Mouse (Mus musculus): ENCODE measurements around the gene Klhdc8a.
A peak's percentile ranks its signal among the peaks of the same experiment; 100 is the strongest.

The Klhdc8a gene

DNA sequence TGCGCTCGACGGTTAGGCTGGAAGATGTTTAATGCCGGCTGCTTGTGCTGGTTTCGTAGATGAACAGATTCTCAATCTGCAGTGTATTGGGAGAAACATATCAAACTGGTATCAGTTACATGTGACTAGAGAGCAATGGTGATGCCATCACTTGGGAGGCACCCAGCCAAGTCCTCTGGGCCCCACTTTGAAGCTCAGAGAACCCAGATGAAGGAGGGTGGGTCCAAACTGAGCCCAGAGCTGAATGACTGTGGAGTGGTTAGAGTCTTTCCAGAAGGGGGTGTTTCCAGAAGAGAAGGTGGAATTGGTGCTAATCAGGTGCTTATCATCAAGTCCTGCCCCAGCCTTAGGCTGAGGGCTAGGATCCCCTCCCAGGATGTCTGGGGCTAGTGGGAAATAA is 2.8 kb downstream of the Klhdc8a start:
- no peak for DNase-seq (ENCODE audit: low read depth, low spot score)
- Histone ChIP-seq H3K36me3 (ENCODE audit: control insufficient read depth, insufficient read depth, low read length, poor library complexity, severe bottlenecking) (no peaks in the 10 kb centered on the region), H3K27me3 (ENCODE audit: control insufficient read depth, insufficient read depth, low read length, poor library complexity, severe bottlenecking) (no peaks in the 10 kb centered on the region)

GRCm38 (mm10) chr1:132302341-132302866 is 4.0 kb downstream of the Klhdc8a start:
- Histone ChIP-seq H3K36me3 (ENCODE audit: control insufficient read depth, insufficient read depth, low read length, poor library complexity, severe bottlenecking) (no peaks in the 10 kb centered on the region), H3K27me3 (ENCODE audit: control insufficient read depth, insufficient read depth, low read length, poor library complexity, severe bottlenecking) (no peaks in the 10 kb centered on the region)
- no peak for DNase-seq (ENCODE audit: low read depth, low spot score)

- no peaks in the 10 kb centered on the region for H3K36me3 ChIP-seq (ENCODE audit: control insufficient read depth, insufficient read depth, low read length, poor library complexity, severe bottlenecking)
- DNase-seq (ENCODE audit: low read depth, low spot score), result no peak
- H3K27me3 ChIP-seq (ENCODE audit: control insufficient read depth, insufficient read depth, low read length, poor library complexity, severe bottlenecking), result no peaks in the 10 kb centered on the region
Observed at GRCm38 (mm10) chr1:132304618-132305214, 6.3 kb downstream of the Klhdc8a start.

- Histone ChIP-seq H3K36me3 (ENCODE audit: control insufficient read depth, insufficient read depth, low read length, poor library complexity, severe bottlenecking) (no peaks in the 10 kb centered on the region), H3K27me3 (ENCODE audit: control insufficient read depth, insufficient read depth, low read length, poor library complexity, severe bottlenecking) (no peaks in the 10 kb centered on the region)
- DNase-seq (ENCODE audit: low read depth, low spot score), result peak; percentile 79
Observed at GRCm38 (mm10) chr1:132306160-132306559, 7.7 kb downstream of the Klhdc8a start.

GRCm38 (mm10) chr1:132306808-132307207 is 8.4 kb downstream of the Klhdc8a start:
- H3K36me3 ChIP-seq (ENCODE audit: control insufficient read depth, insufficient read depth, low read length, poor library complexity, severe bottlenecking), result no peaks in the 10 kb centered on the region
- no peak for DNase-seq (ENCODE audit: low read depth, low spot score)
- H3K27me3 ChIP-seq (ENCODE audit: control insufficient read depth, insufficient read depth, low read length, poor library complexity, severe bottlenecking), result no peaks in the 10 kb centered on the region

DNA sequence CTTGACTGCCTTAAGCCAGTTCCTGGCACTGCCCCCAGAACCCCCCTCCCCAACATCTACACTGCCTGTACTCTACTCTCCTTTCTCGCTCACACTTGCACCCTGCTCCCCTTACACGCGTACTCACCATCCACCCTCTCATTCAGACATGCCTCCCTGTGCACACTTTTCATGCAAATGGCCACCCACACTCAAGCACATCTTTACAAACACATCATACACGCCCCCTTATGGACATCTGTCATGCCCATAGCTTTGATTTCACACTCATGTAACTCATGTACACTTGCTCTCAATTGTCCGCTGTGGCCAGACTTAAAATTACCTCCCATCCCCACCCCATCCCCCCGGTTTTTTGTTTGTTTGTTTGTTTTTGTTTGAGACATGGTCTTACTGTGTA is 9.5 kb downstream of the Klhdc8a start:
- Histone ChIP-seq H3K27me3 (ENCODE audit: control insufficient read depth, insufficient read depth, low read length, poor library complexity, severe bottlenecking) (no peaks in the 10 kb centered on the region), H3K36me3 (ENCODE audit: control insufficient read depth, insufficient read depth, low read length, poor library complexity, severe bottlenecking) (no peaks in the 10 kb centered on the region)
- no peak for DNase-seq (ENCODE audit: low read depth, low spot score)

- H3K27me3 ChIP-seq (ENCODE audit: control insufficient read depth, insufficient read depth, low read length, poor library complexity, severe bottlenecking), result no peaks in the 10 kb centered on the region
- H3K36me3 ChIP-seq (ENCODE audit: control insufficient read depth, insufficient read depth, low read length, poor library complexity, severe bottlenecking), result no peaks in the 10 kb centered on the region
- no peak for DNase-seq (ENCODE audit: low read depth, low spot score)
Observed at GRCm38 (mm10) chr1:132308674-132309073, 10.2 kb downstream of the Klhdc8a start.

GRCm38 (mm10) chr1:132310754-132311153 is 12.3 kb downstream of the Klhdc8a start:
- no peak for DNase-seq (ENCODE audit: low read depth, low spot score)
- no peaks in the 10 kb centered on the region for H3K36me3 ChIP-seq (ENCODE audit: control insufficient read depth, insufficient read depth, low read length, poor library complexity, severe bottlenecking)

GRCm38 (mm10) chr1:132311174-132311859 is 12.9 kb downstream of the Klhdc8a start:
- Histone ChIP-seq H3K36me3 (ENCODE audit: control insufficient read depth, insufficient read depth, low read length, poor library complexity, severe bottlenecking) (no peaks in the 10 kb centered on the region), H3K27me3 (ENCODE audit: control insufficient read depth, insufficient read depth, low read length, poor library complexity, severe bottlenecking) (no peaks in the 10 kb centered on the region)
- peak; percentile 84 for DNase-seq (ENCODE audit: low read depth, low spot score)

More at GRCm38 (mm10) chr1:132310754-132311153, 12.3 kb downstream of the Klhdc8a start:
- H3K27me3 ChIP-seq (ENCODE audit: control insufficient read depth, insufficient read depth, low read length, poor library complexity, severe bottlenecking), result no peaks in the 10 kb centered on the region

- DNase-seq (ENCODE audit: low read depth, low spot score), result no peak
- H3K27me3 ChIP-seq (ENCODE audit: control insufficient read depth, insufficient read depth, low read length, poor library complexity, severe bottlenecking), result no peaks in the 10 kb centered on the region
- H3K36me3 ChIP-seq (ENCODE audit: control insufficient read depth, insufficient read depth, low read length, poor library complexity, severe bottlenecking), result no peaks in the 10 kb centered on the region
Observed at GRCm38 (mm10) chr1:132312043-132312442, 13.6 kb downstream of the Klhdc8a start.

- Histone ChIP-seq H3K27me3 (ENCODE audit: control insufficient read depth, insufficient read depth, low read length, poor library complexity, severe bottlenecking) (no peaks in the 10 kb centered on the region), H3K36me3 (ENCODE audit: control insufficient read depth, insufficient read depth, low read length, poor library complexity, severe bottlenecking) (peaks cover under 1% of the 10 kb centered on the region; the same call in 1 of the 2 replicates)
- DNase-seq (ENCODE audit: low read depth, low spot score), result peak; percentile 77
Observed at GRCm38 (mm10) chr1:132312703-132313102, 14.3 kb downstream of the Klhdc8a start.

DNA sequence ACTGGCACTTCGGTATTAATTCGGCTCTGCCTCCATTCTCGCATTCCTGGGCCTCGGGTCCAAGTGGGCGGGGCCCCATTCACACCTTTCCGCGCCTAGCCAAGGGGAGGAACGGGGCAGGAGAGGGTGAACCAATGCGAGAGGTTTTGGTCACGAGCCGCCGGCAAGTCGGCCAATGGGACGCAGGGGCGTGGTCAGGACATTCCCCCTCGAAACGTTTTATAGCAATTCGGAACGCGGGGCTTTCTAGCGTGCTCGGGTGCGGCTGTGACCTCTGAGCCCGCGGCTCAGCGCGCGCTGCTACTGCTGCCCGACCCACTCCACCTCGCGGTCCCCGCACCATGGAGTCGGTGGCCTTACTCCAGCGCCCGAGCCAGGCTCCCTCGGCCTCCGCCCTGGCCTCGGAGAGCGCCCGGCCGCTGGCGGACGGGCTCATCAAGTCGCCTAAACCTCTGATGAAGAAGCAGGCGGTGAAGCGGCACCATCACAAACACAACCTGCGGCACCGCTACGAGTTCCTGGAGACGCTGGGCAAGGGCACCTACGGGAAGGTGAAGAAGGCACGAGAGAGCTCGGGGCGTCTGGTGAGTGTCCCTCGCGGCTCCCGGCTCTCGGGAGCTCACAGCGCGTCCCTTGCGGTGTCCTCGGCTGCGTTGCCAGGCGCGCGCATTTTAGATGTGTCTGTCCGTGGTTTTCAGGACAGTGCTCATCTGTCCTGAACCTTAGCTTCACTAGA is 17.6 kb downstream of the Klhdc8a start, which contains the start of gene Nuak2:
TSS of gene Nuak2 (plus strand) at position 238 of the 736 bp plus-strand sequence.
- peak; percentile 91 for DNase-seq (ENCODE audit: low read depth, low spot score)
- Histone ChIP-seq H3K27me3 (ENCODE audit: control insufficient read depth, insufficient read depth, low read length, poor library complexity, severe bottlenecking) (no peaks in the 10 kb centered on the region), H3K36me3 (ENCODE audit: control insufficient read depth, insufficient read depth, low read length, poor library complexity, severe bottlenecking) (peaks cover 15% of the 10 kb centered on the region)

DNA sequence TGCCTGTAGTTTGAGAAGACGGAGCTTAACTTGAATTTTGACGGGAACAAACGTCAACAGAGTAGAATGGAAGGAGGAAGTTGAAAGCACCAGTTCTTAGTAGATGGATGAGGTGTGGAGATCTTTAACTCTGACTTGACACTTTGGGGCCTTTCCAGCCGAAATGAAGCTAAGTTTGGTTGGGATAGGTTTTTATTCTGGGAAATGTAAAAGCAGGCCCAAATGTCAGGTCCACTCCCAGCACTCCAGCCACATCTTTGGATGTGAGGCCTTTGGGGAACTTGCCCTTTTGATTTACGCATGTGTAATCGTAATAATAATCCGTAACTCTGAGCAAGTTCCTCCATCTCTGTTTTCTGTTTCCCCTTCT is 18.2 kb downstream of the Klhdc8a start:
- DNase-seq (ENCODE audit: low read depth, low spot score), result peak; percentile 35
- Histone ChIP-seq H3K36me3 (ENCODE audit: control insufficient read depth, insufficient read depth, low read length, poor library complexity, severe bottlenecking) (peaks cover 17% of the 10 kb centered on the region), H3K27me3 (ENCODE audit: control insufficient read depth, insufficient read depth, low read length, poor library complexity, severe bottlenecking) (no peaks in the 10 kb centered on the region)

GRCm38 (mm10) chr1:132317413-132317812 is 19.0 kb downstream of the Klhdc8a start:
- Histone ChIP-seq H3K36me3 (ENCODE audit: control insufficient read depth, insufficient read depth, low read length, poor library complexity, severe bottlenecking) (peaks cover 18% of the 10 kb centered on the region), H3K27me3 (ENCODE audit: control insufficient read depth, insufficient read depth, low read length, poor library complexity, severe bottlenecking) (no peaks in the 10 kb centered on the region)
- no peak for DNase-seq (ENCODE audit: low read depth, low spot score)
